Mouse (Mus musculus): ENCODE measurements around the gene Klhl21. TPM values are rescaled to one million over a fixed set of nuclear protein-coding genes. Genes with fewer than 3 reads are reported as not detected.
"Not testable (repeated sequence)": the region's sequence is repeated elsewhere in the genome, so short reads cannot be mapped to it uniquely, and the experiment has no call there.

Gene Klhl21
- polyA plus RNA-seq, 1 experiment from 2014 or later = 4.2 TPM

DNA sequence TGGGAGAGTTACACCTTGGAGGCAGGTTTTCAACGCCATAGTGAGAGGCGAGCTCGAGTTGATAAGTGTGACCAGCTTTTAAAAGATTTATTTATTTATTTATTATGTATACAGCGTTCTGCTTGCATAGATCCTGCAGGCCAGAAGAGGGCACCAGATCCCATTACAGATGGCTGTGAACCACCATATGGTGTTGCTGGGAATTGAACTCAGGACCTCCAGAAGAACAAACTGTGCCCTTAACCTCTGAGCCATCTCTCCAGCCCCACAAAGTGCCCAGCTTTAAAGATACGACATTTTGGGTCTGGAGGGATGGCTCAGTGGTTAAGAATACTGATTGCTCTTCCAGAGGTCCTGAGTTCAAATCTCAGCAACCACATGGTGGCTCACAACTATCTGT, 20.5 kb downstream of the Klhl21 start:
- TF ChIP-seq EP300 (IDR thresholded peaks at IDR 0.05; ENCODE audit: low read depth) (no peak), CTCF (IDR thresholded peaks at IDR 0.05; ENCODE audit: low read depth) (peak; percentile 65)
- no peak for DNase-seq
- H3K4me2 ChIP-seq (ENCODE audit: low read depth, low read length) = no peak overlapping the region
- ATAC-seq = no peak
- H3K4me1 ChIP-seq (ENCODE audit: insufficient read depth) = peaks cover 31% of the 10 kb centered on the region
- no peak overlapping the region for H3K9ac ChIP-seq (replicated peaks)
- no peaks in the 10 kb centered on the region for H3K27me3 ChIP-seq (ENCODE audit: insufficient read depth, low read length)
- no peak overlapping the region for H3K4me3 ChIP-seq (ENCODE audit: low read depth, low read length)
- 0 out of 2 replicates have a peak, but pooled peaks cover 5% of the 10 kb centered on the region for H3K36me3 ChIP-seq (replicated peaks; ENCODE audit: insufficient read depth, low read length)
- H3K9me3 ChIP-seq (ENCODE audit: low read length) = no peaks in the 10 kb centered on the region
- WGBS (ENCODE audit: insufficient replicate concordance) = 36% methylated on average over 5 of the region's 5 CpGs
- H3K27ac ChIP-seq (ENCODE audit: low read depth) = no peak overlapping the region

DNA sequence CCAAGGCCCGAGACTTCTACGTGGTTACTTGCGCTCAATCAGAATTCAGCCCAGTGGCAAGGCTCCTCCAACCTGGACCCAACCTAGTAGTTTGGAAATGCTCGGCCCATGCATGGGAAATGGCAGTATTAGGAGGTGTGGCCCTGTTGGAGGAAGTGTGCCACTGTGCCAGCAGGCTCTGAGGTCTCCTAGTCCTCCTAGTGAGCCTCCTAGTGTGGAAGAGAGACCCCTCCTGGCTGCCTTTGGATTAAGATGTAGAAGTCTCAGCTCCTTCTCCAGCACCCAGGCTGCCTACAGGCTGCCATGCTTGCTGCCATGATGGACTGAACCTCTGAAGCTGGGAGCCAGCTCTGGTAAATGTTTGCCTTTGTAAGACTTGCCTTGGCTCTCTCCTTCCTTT, 21.4 kb downstream of the Klhl21 start:
- no peaks in the 10 kb centered on the region for H3K9me3 ChIP-seq (ENCODE audit: low read length)
- H3K4me1 ChIP-seq (ENCODE audit: insufficient read depth) = peaks cover 30% of the 10 kb centered on the region
- H3K27ac ChIP-seq (ENCODE audit: low read depth) = no peak overlapping the region
- H3K9ac ChIP-seq (replicated peaks) = no peak overlapping the region
- ATAC-seq (no peak), DNase-seq (no peak)
- H3K36me3 ChIP-seq (replicated peaks; ENCODE audit: insufficient read depth, low read length) = no peaks in the 10 kb centered on the region
- WGBS (ENCODE audit: insufficient replicate concordance) = 79% methylated on average over 4 of the region's 4 CpGs
- H3K27me3 ChIP-seq (ENCODE audit: insufficient read depth, low read length) = no peaks in the 10 kb centered on the region
- no peak overlapping the region for H3K4me2 ChIP-seq (ENCODE audit: low read depth, low read length)
- H3K4me3 ChIP-seq (ENCODE audit: low read depth, low read length) = no peak overlapping the region
- TF ChIP-seq EP300 (IDR thresholded peaks at IDR 0.05; ENCODE audit: low read depth) = no peak
- peak; percentile 37 for TF ChIP-seq CTCF (IDR thresholded peaks at IDR 0.05; ENCODE audit: low read depth)

DNA sequence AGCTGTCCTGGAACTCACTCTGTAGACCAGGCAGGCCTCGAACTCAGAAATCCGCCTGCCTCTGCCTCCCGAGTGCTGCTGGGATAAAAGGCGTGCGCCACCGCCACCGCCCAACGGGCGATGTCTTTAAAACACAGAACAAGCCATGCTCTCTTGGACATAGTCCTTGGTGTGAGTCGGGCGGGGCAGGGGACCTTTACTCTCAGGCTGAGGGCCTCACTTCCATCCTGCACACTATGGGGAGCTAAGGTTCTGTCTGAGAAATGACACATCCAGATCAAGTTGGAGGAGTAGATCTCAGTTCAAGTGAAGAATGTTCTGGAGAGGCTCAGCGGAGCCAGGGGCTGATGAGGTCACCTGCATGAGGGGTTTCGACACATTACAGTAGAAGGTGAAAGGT, 24.3 kb downstream of the Klhl21 start:
- 85% methylated on average over 13 of the region's 13 CpGs for WGBS (ENCODE audit: insufficient replicate concordance)
- Histone ChIP-seq H3K4me3 (ENCODE audit: low read depth, low read length) (no peak overlapping the region), H3K27ac (ENCODE audit: low read depth) (no peak overlapping the region), H3K9me3 (ENCODE audit: low read length) (no peaks in the 10 kb centered on the region), H3K4me1 (ENCODE audit: insufficient read depth) (peaks cover 7% of the 10 kb centered on the region), H3K9ac (replicated peaks) (no peak overlapping the region), H3K36me3 (replicated peaks; ENCODE audit: insufficient read depth, low read length) (no peaks in the 10 kb centered on the region), H3K27me3 (ENCODE audit: insufficient read depth, low read length) (no peaks in the 10 kb centered on the region), H3K4me2 (ENCODE audit: low read depth, low read length) (no peak overlapping the region)
- TF ChIP-seq EP300 (IDR thresholded peaks at IDR 0.05; ENCODE audit: low read depth) (no peak), CTCF (IDR thresholded peaks at IDR 0.05; ENCODE audit: low read depth) (no peak)
- ATAC-seq (no peak), DNase-seq (no peak)

DNA sequence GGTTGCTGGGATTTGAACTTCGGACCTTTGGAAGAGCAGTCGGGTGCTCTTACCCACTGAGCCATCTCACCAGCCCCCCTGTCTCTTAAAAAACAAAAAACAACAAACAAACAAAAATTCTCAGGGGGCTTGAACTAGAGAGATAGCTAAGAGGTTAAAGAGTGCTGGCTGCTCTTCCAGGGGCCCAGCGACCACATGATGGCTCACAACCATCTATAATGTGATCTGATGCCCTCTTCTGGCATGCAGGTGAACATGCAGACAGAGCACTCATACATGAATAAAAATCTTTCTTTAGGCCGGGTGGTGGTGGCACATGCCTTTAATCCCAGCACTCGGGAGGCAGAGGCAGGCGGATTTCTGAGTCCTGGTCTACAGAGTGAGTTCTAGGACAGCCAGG, 27.9 kb downstream of the Klhl21 start:
- H3K4me2 ChIP-seq (ENCODE audit: low read depth, low read length); H3K9me3 ChIP-seq (ENCODE audit: low read length); H3K4me3 ChIP-seq (ENCODE audit: low read depth, low read length); H3K27me3 ChIP-seq (ENCODE audit: insufficient read depth, low read length); H3K9ac ChIP-seq (replicated peaks); H3K36me3 ChIP-seq (replicated peaks; ENCODE audit: insufficient read depth, low read length); H3K27ac ChIP-seq (ENCODE audit: low read depth); DNase-seq; ATAC-seq: not testable (repeated sequence)
- peak; percentile 52; the same call in 1 of the 2 replicates for TF ChIP-seq CTCF (IDR thresholded peaks at IDR 0.05; ENCODE audit: low read depth)
- H3K4me1 ChIP-seq (ENCODE audit: insufficient read depth) = peaks cover 11% of the 10 kb centered on the region
- WGBS (ENCODE audit: insufficient replicate concordance) = 89% methylated on average over 6 of the region's 6 CpGs

DNA sequence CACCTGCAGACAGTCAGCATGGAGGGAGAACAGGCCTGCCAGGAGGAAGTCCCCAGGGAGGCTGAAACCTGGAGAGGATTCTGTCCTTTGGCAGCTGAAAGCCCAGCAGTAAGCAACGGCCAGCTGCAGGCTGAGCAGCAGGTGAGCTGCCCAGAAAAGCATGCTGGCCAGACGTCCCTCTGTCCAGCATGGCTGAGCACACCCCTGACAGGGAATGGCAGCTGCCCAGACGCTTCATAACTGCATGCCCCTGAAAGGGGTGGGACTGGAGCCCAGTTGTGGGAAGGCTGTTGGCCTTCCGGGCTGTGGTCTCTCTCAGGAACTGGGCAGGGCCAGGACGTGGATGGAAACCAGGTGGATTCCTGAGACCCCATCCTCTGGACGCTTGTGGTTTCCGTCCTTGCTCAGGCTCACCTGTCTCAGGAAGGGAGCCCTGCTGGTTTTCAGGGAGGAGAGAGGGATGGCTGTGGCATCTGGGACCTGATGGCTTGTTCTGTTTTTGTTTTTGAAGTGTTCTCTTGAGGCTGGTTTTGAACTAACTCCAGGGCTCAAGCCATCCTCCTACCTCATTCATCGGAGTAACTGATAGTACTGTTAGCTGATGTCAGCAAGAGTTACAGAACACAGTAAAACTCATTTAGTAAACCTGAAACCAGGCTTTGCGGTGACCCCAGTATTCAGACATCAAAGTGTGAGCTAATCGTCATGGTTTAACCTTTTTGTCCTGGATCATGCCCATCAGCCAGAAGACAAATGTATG, 29.8 kb downstream of the Klhl21 start, which contains the start of gene Tas1r1:
TSS of gene Tas1r1 (minus strand) at position 344 of the 760 bp plus-strand sequence.
- no peak for TF ChIP-seq CTCF (IDR thresholded peaks at IDR 0.05; ENCODE audit: low read depth)
- peak within 1 kb of the TSS; percentile 90 for H3K9ac ChIP-seq (replicated peaks)
- peak within 1 kb of the TSS; percentile 100 for H3K4me2 ChIP-seq (ENCODE audit: low read depth, low read length)
- DNase-seq (no peak), ATAC-seq (no peak)
- WGBS (ENCODE audit: insufficient replicate concordance) = 46% methylated on average over 10 of the region's 10 CpGs
- peak within 1 kb of the TSS; percentile 52 for H3K27ac ChIP-seq (ENCODE audit: low read depth)
- no peaks in the 10 kb centered on the region for H3K9me3 ChIP-seq (ENCODE audit: low read length)
- peaks cover 23% of the 10 kb centered on the region for H3K36me3 ChIP-seq (replicated peaks; ENCODE audit: insufficient read depth, low read length)
- H3K4me1 ChIP-seq (ENCODE audit: insufficient read depth) = peaks cover 11% of the 10 kb centered on the region
- peak within 1 kb of the TSS; percentile 91 for H3K4me3 ChIP-seq (ENCODE audit: low read depth, low read length)
- no peaks in the 10 kb centered on the region for H3K27me3 ChIP-seq (ENCODE audit: insufficient read depth, low read length)

DNA sequence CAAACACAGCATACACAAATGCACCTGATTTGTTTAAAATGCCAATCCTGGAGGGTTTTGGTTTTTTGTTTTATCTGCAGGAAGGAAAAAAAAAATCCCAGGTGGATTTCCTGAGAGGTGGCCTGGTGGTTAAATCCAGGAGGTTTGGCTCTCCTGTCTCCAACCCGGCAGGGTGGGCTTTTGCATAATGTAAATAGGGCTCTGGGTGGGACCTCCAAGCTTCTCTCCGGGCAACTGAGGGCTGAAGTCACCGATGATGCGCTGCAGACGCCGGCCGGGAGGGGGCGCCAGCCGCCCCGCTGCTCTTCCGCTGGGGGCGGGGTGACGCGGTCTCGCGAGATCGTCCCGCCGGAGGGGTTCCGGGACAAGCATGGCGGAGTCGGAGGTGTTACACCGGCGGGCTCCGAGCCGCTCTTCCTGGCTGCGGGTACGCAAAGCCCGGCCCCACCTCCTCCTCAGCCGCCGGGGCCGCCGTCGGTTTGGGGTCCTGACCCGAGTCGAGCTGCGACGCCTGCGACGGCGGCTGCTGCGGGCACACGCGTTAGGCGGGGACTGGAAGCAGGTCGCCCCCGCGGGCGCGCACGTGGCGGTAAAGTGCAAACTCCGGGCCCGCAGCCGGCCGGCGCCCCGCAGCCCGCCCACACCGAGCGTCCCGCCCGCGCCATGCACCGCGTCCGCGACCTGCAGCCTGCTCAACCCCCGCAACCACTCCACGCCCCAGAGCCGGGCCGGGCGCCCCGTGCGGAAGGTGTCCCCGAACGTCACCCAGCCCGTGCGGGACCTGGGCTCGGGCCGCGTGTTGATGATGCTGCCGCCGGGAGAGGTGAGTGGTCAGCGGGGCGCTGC, 30.6 kb downstream of the Klhl21 start, which contains the start of gene Nol9:
TSS of gene Nol9 (plus strand) at position 337 of the 846 bp plus-strand sequence.
- peaks cover 11% of the 10 kb centered on the region for H3K4me1 ChIP-seq (ENCODE audit: insufficient read depth)
- WGBS (ENCODE audit: insufficient replicate concordance) = under 1% methylated on average over 46 of the region's 86 CpGs
- peaks cover 31% of the 10 kb centered on the region for H3K36me3 ChIP-seq (replicated peaks; ENCODE audit: insufficient read depth, low read length)
- DNase-seq = peak; percentile 96
- peak within 1 kb of the TSS; percentile 90 for H3K9ac ChIP-seq (replicated peaks)
- H3K4me2 ChIP-seq (ENCODE audit: low read depth, low read length) = peak within 1 kb of the TSS; percentile 100
- peak; percentile 93 for ATAC-seq
- no peaks in the 10 kb centered on the region for H3K27me3 ChIP-seq (ENCODE audit: insufficient read depth, low read length)
- TF ChIP-seq CTCF (IDR thresholded peaks at IDR 0.05; ENCODE audit: low read depth) = peak; percentile 99
- peak; percentile 73; the same call in 1 of the 2 replicates for TF ChIP-seq EP300 (IDR thresholded peaks at IDR 0.05; ENCODE audit: low read depth)
- peak within 1 kb of the TSS; percentile 91 for H3K4me3 ChIP-seq (ENCODE audit: low read depth, low read length)
- no peaks in the 10 kb centered on the region for H3K9me3 ChIP-seq (ENCODE audit: low read length)
- peak within 1 kb of the TSS; percentile 52 for H3K27ac ChIP-seq (ENCODE audit: low read depth)
